Mouse (Mus musculus): Measurements from ENCODE around the gene Alk. TPM values are rescaled to one million over a fixed set of nuclear protein-coding genes. Genes with fewer than 3 reads are reported as not detected.

Gene Alk
- polyA plus RNA-seq, 1 experiment: 0.03 TPM

DNA sequence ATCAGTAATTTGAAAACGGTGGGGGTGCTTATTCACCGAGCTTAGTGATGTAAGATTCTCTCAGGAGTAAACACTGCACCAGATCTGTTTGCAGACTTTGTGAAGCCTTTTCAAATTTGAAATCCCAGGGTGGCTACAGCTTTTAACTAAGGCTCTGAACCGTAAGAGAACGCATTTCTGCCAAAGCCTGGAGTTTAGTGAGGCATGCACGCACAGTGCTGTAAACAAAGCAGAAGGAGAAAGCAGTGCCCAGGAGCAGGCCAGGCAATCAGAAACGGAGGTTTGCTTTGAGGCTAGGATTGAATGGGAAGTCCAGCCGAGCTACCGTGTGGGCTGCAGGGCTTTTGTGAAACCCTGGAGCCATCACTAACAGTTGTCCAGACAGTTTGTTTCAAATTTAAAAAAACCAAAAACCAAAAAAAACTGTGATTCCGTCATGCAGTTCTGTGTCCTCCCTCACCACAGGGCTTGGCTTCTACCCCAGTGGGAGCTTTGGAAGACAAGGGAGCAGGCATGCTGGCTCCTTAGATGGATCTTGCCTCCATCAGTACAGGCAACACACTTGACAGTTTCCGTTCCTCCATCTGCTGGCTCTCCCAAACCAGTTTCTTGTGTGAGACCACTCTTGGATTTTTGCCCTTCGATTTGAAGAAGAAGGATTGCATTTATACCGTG lies 409.3 kb downstream of the Alk start:
- TF ChIP-seq POLR2A (IDR thresholded peaks at IDR 0.05; ENCODE audit: control insufficient read depth, extremely low read depth, insufficient read depth, low read length, poor library complexity) (no peak), CTCF (IDR thresholded peaks at IDR 0.05; ENCODE audit: borderline replicate concordance, control insufficient read depth, extremely low read depth, insufficient read depth, low read length, poor library complexity) (no peak)
- no peak overlapping the region for H3K4me3 ChIP-seq (ENCODE audit: control insufficient read depth, insufficient read depth, low read length)
- no peaks in the 10 kb centered on the region for H3K4me1 ChIP-seq (replicated peaks; ENCODE audit: control insufficient read depth, insufficient read depth, low read length)
- no peaks in the 10 kb centered on the region for H3K27me3 ChIP-seq (ENCODE audit: control insufficient read depth, insufficient read depth, low read length)
- no peak for DNase-seq
- 80% methylated on average over 12 of the region's 12 CpGs for WGBS
- H3K36me3 ChIP-seq (ENCODE audit: control insufficient read depth, insufficient read depth, low read length): no peaks in the 10 kb centered on the region
- no peak overlapping the region for H3K27ac ChIP-seq (ENCODE audit: control insufficient read depth, insufficient read depth, low read length)

- TF ChIP-seq CTCF (IDR thresholded peaks at IDR 0.05; ENCODE audit: borderline replicate concordance, control insufficient read depth, extremely low read depth, insufficient read depth, low read length, poor library complexity) (no peak), POLR2A (IDR thresholded peaks at IDR 0.05; ENCODE audit: control insufficient read depth, extremely low read depth, insufficient read depth, low read length, poor library complexity) (no peak)
- 94% methylated on average over 8 of the region's 8 CpGs for WGBS
Observed at GRCm38 (mm10) chr17:72190536-72190935, 413.9 kb downstream of the Alk start.

GRCm38 (mm10) chr17:72187026-72187425 lies 417.4 kb downstream of the Alk start:
- TF ChIP-seq POLR2A (IDR thresholded peaks at IDR 0.05; ENCODE audit: control insufficient read depth, extremely low read depth, insufficient read depth, low read length, poor library complexity) (no peak), CTCF (IDR thresholded peaks at IDR 0.05; ENCODE audit: borderline replicate concordance, control insufficient read depth, extremely low read depth, insufficient read depth, low read length, poor library complexity) (no peak)
- Histone ChIP-seq H3K36me3 (ENCODE audit: control insufficient read depth, insufficient read depth, low read length) (no peaks in the 10 kb centered on the region), H3K4me1 (replicated peaks; ENCODE audit: control insufficient read depth, insufficient read depth, low read length) (peaks cover 3% of the 10 kb centered on the region), H3K27ac (ENCODE audit: control insufficient read depth, insufficient read depth, low read length) (no peak overlapping the region), H3K4me3 (ENCODE audit: control insufficient read depth, insufficient read depth, low read length) (no peak overlapping the region), H3K27me3 (ENCODE audit: control insufficient read depth, insufficient read depth, low read length) (no peaks in the 10 kb centered on the region)
- DNase-seq: no peak
- 93% methylated on average over 1 of the region's 1 CpGs for WGBS

More at GRCm38 (mm10) chr17:72190536-72190935, 413.9 kb downstream of the Alk start:
- no peaks in the 10 kb centered on the region for H3K4me1 ChIP-seq (replicated peaks; ENCODE audit: control insufficient read depth, insufficient read depth, low read length)
- no peaks in the 10 kb centered on the region for H3K27me3 ChIP-seq (ENCODE audit: control insufficient read depth, insufficient read depth, low read length)
- DNase-seq: no peak
- no peak overlapping the region for H3K27ac ChIP-seq (ENCODE audit: control insufficient read depth, insufficient read depth, low read length)
- H3K36me3 ChIP-seq (ENCODE audit: control insufficient read depth, insufficient read depth, low read length): no peaks in the 10 kb centered on the region
- no peak overlapping the region for H3K4me3 ChIP-seq (ENCODE audit: control insufficient read depth, insufficient read depth, low read length)

- 0% methylated on average over 2 of the region's 2 CpGs for WGBS
- DNase-seq: peak; percentile 9
- Histone ChIP-seq H3K4me3 (ENCODE audit: control insufficient read depth, insufficient read depth, low read length) (no peak overlapping the region), H3K27ac (ENCODE audit: control insufficient read depth, insufficient read depth, low read length) (peak overlapping the region; percentile 51; the same call in 1 of the 2 replicates), H3K4me1 (replicated peaks; ENCODE audit: control insufficient read depth, insufficient read depth, low read length) (peaks cover 6% of the 10 kb centered on the region), H3K36me3 (ENCODE audit: control insufficient read depth, insufficient read depth, low read length) (no peaks in the 10 kb centered on the region), H3K27me3 (ENCODE audit: control insufficient read depth, insufficient read depth, low read length) (no peaks in the 10 kb centered on the region)
- TF ChIP-seq POLR2A (IDR thresholded peaks at IDR 0.05; ENCODE audit: control insufficient read depth, extremely low read depth, insufficient read depth, low read length, poor library complexity) (no peak), CTCF (IDR thresholded peaks at IDR 0.05; ENCODE audit: borderline replicate concordance, control insufficient read depth, extremely low read depth, insufficient read depth, low read length, poor library complexity) (no peak)
Observed at GRCm38 (mm10) chr17:72182414-72182813, 422.0 kb downstream of the Alk start.

DNA sequence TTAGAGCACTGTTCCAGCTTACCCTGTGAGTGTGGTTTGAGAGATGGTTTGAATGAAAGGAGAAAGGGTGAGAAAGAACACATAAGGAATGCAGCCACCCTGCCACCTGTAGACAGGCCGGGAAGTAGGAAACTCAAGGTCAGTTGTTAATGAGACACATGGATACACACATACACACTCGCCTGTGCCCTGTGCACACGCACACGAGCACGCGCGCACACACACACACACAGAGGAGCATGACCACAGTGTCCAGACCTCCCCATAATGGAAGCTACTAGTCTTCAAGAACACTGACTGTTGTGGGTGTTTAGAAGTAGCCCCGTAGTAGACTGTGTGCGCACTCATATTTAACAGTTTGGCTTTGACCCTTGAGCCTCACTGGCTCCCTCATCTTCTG lies 424.2 kb downstream of the Alk start:
- H3K27me3 ChIP-seq (ENCODE audit: control insufficient read depth, insufficient read depth, low read length): no peaks in the 10 kb centered on the region
- TF ChIP-seq CTCF (IDR thresholded peaks at IDR 0.05; ENCODE audit: borderline replicate concordance, control insufficient read depth, extremely low read depth, insufficient read depth, low read length, poor library complexity): no peak
- no peak for DNase-seq
- H3K36me3 ChIP-seq (ENCODE audit: control insufficient read depth, insufficient read depth, low read length): no peaks in the 10 kb centered on the region
- no peak overlapping the region for H3K27ac ChIP-seq (ENCODE audit: control insufficient read depth, insufficient read depth, low read length)
- H3K4me1 ChIP-seq (replicated peaks; ENCODE audit: control insufficient read depth, insufficient read depth, low read length): peaks cover 6% of the 10 kb centered on the region
- 96% methylated on average over 9 of the region's 9 CpGs for WGBS
- no peak overlapping the region for H3K4me3 ChIP-seq (ENCODE audit: control insufficient read depth, insufficient read depth, low read length)

DNA sequence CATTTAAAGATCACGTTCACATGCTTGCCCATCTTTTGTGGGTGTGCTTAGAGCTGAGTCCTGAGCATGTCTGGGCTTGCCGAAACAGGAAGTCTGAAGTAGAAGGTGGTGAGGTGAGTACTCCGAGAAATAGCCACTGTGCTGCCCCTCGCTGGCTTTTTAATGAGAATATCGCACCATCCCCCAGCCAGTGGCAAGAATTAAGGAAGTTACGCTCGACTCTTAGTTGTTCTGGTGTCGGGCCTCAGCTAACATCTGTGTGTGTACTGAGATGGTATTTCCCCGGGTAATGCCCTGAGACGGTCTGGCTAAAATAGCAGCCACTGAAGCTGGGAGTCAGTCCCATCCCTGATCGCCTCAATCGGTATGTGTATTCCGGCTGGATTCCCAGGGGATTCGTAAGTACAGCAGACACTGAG lies 424.7 kb downstream of the Alk start:
- WGBS: 20% methylated on average over 14 of the region's 14 CpGs
- no peak overlapping the region for H3K4me3 ChIP-seq (ENCODE audit: control insufficient read depth, insufficient read depth, low read length)
- H3K27ac ChIP-seq (ENCODE audit: control insufficient read depth, insufficient read depth, low read length): no peak overlapping the region
- TF ChIP-seq POLR2A (IDR thresholded peaks at IDR 0.05; ENCODE audit: control insufficient read depth, extremely low read depth, insufficient read depth, low read length, poor library complexity): no peak
- H3K27me3 ChIP-seq (ENCODE audit: control insufficient read depth, insufficient read depth, low read length): no peaks in the 10 kb centered on the region
- DNase-seq: no peak
- no peaks in the 10 kb centered on the region for H3K36me3 ChIP-seq (ENCODE audit: control insufficient read depth, insufficient read depth, low read length)
- H3K4me1 ChIP-seq (replicated peaks; ENCODE audit: control insufficient read depth, insufficient read depth, low read length): peaks cover 6% of the 10 kb centered on the region

DNA sequence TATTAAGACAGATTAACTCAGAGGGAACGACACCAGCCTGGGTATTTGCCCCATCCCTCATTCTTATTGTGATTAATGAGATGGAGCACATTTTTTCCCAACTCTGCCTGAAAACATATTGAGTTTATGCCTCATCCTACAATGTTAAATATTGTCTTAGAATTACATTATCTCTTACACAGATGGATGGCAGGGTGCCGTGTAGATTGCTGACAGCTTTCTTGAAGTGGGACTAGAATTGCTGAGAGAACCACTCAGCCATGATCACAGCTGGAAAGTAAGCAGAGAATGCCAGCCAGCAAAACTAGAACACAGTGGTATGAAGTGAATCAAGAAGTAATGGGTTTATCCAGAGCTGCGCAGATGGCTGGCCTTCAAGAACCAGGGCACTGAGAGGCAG lies 430.6 kb downstream of the Alk start:
- TF ChIP-seq POLR2A (IDR thresholded peaks at IDR 0.05; ENCODE audit: control insufficient read depth, extremely low read depth, insufficient read depth, low read length, poor library complexity): no peak
- no peak for TF ChIP-seq CTCF (IDR thresholded peaks at IDR 0.05; ENCODE audit: borderline replicate concordance, control insufficient read depth, extremely low read depth, insufficient read depth, low read length, poor library complexity)

More for the DNA sequence above, 430.6 kb downstream of the Alk start:
- 98% methylated on average over 3 of the region's 3 CpGs for WGBS
- Histone ChIP-seq H3K4me3 (ENCODE audit: control insufficient read depth, insufficient read depth, low read length) (no peak overlapping the region), H3K36me3 (ENCODE audit: control insufficient read depth, insufficient read depth, low read length) (no peaks in the 10 kb centered on the region), H3K27ac (ENCODE audit: control insufficient read depth, insufficient read depth, low read length) (no peak overlapping the region), H3K4me1 (replicated peaks; ENCODE audit: control insufficient read depth, insufficient read depth, low read length) (no peaks in the 10 kb centered on the region), H3K27me3 (ENCODE audit: control insufficient read depth, insufficient read depth, low read length) (no peaks in the 10 kb centered on the region)
- no peak for DNase-seq

All from thymus, adult 2 months (tissue).